Mouse (Mus musculus) kidney, adult 8-10 months (tissue): ENCODE data around the gene Gm42906.
A peak's percentile ranks its signal among the peaks of the same experiment; 100 is the strongest.

ENCODE experiments used
- DNase-seq, 2 experiments: peaks; one replicate each; pipeline ENCODE4 v3.0.0; 2022

Gene Gm42906

GRCm38 (mm10) chr5:151393821-151394662 lies 33.9 kb downstream of the Gm42906 start:
- no peak for DNase-seq

- no peak for DNase-seq
Measured at GRCm38 (mm10) chr5:151389827-151390226, 38.1 kb downstream of the Gm42906 start.

- no peak for DNase-seq
Measured at GRCm38 (mm10) chr5:151379896-151380295, 48.1 kb downstream of the Gm42906 start.

GRCm38 (mm10) chr5:151379210-151379609 lies 48.8 kb downstream of the Gm42906 start:
- no peak for DNase-seq

- DNase-seq: no peak
Measured at GRCm38 (mm10) chr5:151376931-151377330, 51.0 kb downstream of the Gm42906 start.

GRCm38 (mm10) chr5:151374825-151375224 lies 53.1 kb downstream of the Gm42906 start:
- DNase-seq: no peak

DNA sequence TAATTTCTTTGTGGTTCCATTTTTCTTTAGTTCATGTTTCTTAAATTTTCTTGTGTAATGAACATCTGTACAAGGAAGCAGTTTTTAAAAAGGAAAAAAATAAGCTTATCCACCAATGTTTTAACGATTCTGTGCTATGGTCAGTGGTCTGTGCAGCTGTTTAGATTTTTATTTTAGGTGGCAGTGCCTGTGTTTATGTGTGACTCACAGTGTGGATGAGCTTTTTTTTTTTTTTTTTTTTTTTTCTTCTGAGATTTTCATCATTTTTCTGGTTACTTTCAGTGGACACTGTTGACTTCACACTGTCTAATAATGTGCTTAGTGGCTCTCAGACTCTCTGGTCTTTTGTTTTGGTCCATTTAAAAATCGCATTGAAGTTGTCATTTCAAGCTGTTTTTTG lies 56.8 kb downstream of the Gm42906 start:
- DNase-seq: no peak

DNA sequence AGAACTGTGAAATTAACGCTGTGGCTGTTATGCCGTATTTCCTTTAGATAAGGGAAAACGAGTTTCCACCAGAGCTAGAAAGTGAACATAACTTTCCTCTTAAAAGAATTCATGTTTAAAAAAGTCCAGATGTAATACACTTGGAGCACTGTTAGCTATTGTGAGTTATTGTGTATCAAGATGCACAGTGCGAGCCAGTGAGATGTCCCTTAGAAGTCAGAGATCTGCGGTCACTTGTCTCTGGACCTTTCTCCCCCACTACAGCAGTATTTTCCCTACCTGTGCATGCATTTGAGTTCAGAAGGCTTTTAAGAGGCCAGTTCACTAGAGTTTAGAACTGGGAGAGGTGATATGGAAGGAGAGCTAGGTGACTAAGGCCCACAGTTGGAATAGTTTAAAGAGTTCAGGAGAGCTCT lies 58.6 kb downstream of the Gm42906 start:
- peak; percentile 33 to 35 for DNase-seq

DNA sequence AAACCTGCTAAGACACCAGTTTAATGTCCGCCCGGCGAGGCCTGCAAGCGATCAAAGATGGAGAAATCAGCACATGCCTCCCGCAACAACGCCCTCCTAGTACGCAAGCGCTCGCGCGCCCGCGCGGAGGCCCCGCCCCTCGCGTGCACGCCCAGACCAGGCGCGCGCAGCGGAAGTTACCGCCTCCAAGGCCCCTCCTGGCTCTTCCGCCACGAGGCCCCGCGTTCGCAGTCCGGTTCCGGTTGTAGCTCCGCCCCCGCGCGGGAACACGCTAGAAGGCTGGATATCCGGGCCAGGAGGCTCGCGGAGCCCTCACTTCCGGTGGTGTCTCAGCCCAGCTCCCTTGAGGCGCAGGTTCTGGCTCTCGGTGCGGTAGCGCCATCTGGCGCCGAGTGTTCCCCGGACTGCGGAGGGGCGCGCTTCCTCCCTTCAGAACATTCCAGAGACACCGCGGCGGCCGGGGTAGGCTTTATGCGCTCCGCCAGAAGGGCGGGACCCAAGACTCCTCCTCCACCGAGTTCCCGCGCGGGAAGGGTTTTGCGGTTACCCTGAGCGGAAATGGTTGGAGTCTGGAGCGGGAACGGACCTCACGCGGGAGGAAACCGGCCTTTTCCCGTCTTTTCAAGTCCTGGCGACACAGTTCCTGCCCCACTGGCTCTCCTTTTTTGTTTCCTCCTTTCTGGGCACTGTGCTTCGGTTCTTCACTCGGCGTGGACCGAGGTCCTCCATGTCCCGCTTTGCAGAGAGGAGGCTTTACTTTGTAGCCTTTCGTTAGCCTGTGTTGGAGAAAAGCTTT lies 59.4 kb downstream of the Gm42906 start:
- peak; percentile 100 for DNase-seq

DNA sequence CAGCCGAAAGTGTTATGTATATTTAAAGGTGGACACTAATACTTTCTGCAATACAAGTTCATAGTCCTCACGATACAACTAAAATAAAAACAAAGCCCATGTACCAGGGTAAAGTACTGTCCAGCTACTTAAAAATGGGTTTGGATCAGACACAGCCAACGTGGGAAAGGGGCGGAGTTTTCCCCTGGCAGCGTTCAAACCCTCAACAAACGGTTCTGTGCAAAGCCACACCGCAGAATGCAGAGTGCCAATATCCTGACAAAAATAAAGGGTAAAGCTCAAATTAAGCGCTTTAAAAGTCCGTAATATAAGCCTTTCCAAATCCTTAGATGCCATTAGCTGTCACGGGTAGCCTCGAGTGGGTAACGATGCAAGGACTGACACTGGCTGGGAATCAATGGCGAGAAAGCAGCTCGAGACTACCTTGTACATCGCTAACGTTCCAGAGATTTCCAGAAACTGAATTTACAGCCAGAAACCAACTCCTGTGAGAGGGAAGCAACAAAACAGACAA lies 60.0 kb downstream of the Gm42906 start:
- DNase-seq: peak; percentile 57 to 70

DNA sequence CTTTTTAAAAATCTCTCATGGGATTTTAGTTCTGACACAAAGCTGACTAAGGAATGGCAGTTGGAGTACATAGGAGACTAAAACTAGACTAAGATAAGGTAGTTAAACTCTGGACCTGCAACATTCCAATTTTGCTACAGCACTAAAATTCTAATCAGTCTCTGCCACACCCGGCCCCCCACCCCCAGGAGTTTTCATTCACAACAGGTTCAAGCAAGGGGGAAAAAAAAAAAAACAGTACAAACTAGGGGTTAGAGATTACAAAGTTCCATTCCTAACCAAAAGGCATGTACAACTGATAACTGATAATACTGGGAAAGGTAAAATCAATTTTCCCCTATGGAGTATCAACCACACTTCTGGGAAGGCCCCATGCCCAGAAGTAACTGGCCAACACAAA lies 60.6 kb downstream of the Gm42906 start:
- no peak for DNase-seq

- no peak for DNase-seq
Measured at GRCm38 (mm10) chr5:151363343-151364000, 64.5 kb downstream of the Gm42906 start.

GRCm38 (mm10) chr5:151349616-151350015 lies 78.3 kb downstream of the Gm42906 start:
- DNase-seq: no peak

DNA sequence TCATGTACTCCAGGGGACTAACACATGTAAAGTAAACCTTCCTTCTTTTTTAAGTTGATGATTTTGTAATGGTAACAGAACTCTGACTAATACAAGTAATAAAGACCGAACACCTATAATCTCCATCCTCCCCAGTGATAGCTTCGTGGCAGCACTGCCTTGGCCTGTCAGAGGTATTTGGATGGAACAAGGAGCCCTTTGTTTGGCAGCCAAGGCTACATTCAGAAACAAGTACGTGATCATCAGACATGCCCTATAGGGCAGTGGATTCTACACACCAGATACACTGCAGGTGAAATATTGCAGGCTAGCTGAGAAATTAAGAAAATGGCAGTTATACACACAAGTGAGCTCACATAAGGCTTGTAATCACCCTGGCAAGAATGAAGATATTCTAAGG lies 79.5 kb downstream of the Gm42906 start:
- DNase-seq: no peak

DNA sequence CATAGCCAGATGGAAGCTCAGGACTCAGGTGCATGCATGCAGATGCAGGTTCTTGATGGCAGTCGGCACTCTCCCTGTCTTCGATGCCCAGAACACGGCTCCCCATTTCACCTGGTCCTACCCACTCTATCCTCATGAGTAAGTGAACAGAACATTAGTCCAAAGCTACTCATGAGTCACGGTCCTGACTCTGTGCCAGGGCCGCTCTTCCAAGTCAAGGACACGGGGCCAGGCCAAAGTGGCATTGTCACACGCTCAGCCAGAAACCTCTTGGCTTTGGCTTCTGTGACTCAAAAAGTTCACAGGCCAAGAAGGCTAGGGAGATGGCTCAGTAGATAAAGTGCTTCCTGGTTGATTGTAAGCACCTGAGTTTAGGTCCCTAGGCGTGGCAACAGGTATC lies 81.3 kb downstream of the Gm42906 start:
- DNase-seq: peak; percentile 29

DNA sequence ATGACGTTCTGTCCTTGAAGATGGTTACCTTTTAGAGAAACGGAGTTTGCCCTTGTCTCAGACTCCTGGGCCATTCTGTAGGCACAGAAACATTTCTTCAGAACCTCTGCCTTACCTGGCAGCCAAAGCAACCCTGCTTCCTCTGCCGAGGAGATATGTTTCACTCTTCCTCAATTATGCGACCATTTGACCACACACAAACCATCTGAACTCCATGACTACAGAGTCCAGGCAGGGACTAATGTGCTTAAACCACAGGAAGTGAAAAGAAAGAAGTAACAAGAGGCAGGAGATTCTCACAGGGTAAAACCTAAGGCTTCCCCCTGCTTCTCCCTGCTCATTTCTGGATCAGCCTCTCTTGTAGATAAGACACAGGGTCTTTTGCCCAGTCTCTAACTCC lies 83.2 kb downstream of the Gm42906 start:
- no peak for DNase-seq

GRCm38 (mm10) chr5:151333686-151334085 lies 94.3 kb downstream of the Gm42906 start:
- no peak for DNase-seq

DNA sequence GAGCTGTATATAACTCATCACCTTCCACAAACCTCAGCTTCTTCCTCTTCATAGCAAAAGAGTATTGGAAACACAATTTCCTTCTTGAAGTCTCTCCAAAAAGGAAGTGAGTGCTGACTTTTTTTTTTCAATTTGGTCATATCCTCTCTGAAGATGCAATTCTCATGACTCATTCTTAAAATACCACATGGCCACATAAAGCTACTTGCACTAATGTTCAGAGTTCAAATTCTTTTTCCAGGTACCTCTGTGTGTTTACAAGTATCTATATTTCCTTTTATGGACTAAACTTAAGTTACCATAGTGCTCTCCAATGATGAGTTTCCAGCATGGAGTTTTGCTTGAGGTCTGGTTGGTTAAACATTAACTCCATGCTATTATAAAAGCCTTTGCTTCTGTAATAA lies 94.8 kb downstream of the Gm42906 start:
- peak in 1 of 2 experiments; percentile 4 for DNase-seq

DNA sequence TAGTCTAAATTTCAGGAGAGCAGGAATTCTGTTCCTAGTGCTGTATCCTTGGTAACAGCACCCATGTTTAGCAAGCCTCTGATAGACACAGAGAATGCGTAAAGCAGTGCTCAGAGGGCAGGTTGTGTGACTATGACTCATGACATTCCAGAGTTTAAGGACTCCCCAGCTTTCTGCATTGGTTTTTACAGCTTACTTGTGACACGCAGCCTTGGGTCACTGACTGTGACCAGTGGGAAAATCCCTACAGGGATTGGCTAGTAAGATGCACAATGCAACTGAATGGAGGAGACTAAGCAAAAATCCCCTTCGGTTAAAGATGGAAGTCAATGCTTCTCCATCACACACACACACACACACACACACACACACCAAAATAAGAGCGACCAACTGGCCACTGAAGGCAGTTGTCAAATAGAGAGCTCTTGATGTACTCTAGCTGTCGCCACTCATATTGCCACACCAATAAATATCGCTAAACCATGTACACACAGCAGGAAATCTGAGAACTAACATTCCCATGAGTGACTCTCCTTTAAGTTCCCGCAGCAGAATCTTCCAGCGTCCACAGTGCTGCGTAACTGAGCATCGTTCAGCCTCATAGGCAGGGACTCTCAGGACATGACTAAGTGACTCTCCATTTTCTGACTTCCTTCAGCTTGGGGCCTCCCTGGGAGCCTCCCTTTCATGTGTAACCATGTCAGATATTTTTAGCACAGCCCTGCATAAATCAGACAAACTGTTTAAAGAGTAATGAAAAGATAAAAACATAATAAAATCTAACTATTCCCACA lies 112.0 kb downstream of the Gm42906 start:
- DNase-seq: peak in 1 of 2 experiments; percentile 16

DNA sequence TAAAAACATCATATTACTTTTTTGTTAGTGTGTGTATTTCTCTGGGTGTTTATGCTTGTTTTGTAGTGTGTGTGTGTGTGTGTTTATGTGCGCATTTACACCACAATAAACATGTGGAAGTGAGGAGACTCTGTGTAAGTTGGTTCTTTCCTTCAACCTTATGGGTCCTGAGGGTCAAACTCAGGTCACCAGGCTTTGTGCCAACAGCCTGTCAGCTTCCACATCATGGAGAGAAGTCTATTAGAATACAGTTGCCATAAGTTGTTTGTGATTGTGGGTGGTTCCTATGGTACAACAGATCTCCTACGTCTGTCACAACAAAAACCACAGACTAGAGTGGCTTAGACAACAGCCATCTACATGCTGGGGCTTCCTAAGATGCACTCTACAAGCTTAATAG lies 127.7 kb downstream of the Gm42906 start:
- no peak for DNase-seq

GRCm38 (mm10) chr5:151299576-151299975 lies 128.4 kb downstream of the Gm42906 start:
- DNase-seq: peak; percentile 12 to 39

DNA sequence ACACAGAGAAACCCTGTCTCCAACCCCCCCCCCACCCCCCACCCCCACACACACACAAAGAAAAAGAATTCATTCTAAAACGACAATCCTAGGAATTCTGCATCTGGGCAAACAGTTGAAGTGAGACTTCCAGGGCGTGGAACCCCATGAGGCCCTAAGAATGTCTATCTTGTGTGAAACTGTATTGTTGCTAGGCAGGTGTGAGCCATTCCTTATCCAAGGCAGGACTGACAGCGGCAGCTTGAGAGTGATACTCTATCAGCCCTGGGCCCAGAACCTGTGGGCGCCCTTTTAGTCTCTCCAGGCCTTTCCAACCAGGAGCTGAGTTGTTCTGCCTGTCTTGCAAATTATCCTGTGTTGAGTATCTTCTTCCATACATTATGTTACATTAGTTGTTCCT lies 129.6 kb downstream of the Gm42906 start:
- DNase-seq: no peak
